Comparison of ENCODE assay signal across 24 mouse cellular contexts in genomic region chr2:153575554-153575953, GRCm38 (mm10). TPM values are rescaled to one million over a fixed set of nuclear protein-coding genes. Genes with fewer than 3 reads are reported as not detected.
DNase-seq lines count a peak whose midpoint lies in the region; ATAC-seq and TF ChIP-seq lines count a peak whose summit lies in the region.
"Had no signal": no experiment of that assay in that cellular context is flagged by ENCODE, and none has a peak within 500 bp of the region (broad histone marks: within the 10 kb centered on the region; RNA-seq: fewer than 3 reads in every experiment).

No protein-coding gene starts in this region.

- no peaks in the 10 kb centered on the region for H3K27me3 ChIP-seq in heart, embryonic 11.5 days (ENCODE audit: control insufficient read depth, insufficient read depth, low read length)
- no peaks in the 10 kb centered on the region for H3K27me3 ChIP-seq in midbrain, embryonic 10.5 days (ENCODE audit: low read depth, poor library complexity, severe bottlenecking)
- no peaks in the 10 kb centered on the region for H3K27me3 ChIP-seq in midbrain, postnatal 0 days (ENCODE audit: insufficient read depth, low read length)
- no peaks in the 10 kb centered on the region for H3K27me3 ChIP-seq in liver, embryonic 13.5 days
- H3K27me3 ChIP-seq in embryonic facial prominence, embryonic 10.5 days (replicated peaks; ENCODE audit: low read depth, poor library complexity, severe bottlenecking) = no peaks in the 10 kb centered on the region
- H3K27me3 ChIP-seq: embryonic facial prominence, embryonic 15.5 days; intestine, embryonic 15.5 days; limb, embryonic 13.5 days; neural tube, embryonic 12.5 days had no signal

- 66% methylated on average over 6 of the region's 6 CpGs for whole genome bisulfite sequencing in heart, embryonic 11.5 days (ENCODE audit: insufficient replicate concordance)
- WGBS in midbrain, embryonic 10.5 days = 60% methylated on average over 6 of the region's 6 CpGs
- 35% methylated on average over 6 of the region's 6 CpGs for WGBS in midbrain, postnatal 0 days
- WGBS in liver, embryonic 13.5 days (ENCODE audit: insufficient replicate concordance) = 53% methylated on average over 6 of the region's 6 CpGs
- WGBS in embryonic facial prominence, embryonic 10.5 days = 45% methylated on average over 6 of the region's 6 CpGs

- no peak for TF ChIP-seq CTCF in midbrain, postnatal 0 days (IDR thresholded peaks at IDR 0.05)

- ATAC-seq in heart, embryonic 11.5 days (replicated peaks; ENCODE audit: insufficient number of reproducible peaks, low FRiP score, low TSS enrichment) = no peak
- ATAC-seq in midbrain, postnatal 0 days (ENCODE audit: low FRiP score) = no peak
- 0 out of 2 replicates have a peak, but pooled peaks have one; percentile 7 for ATAC-seq in liver, embryonic 13.5 days (ENCODE audit: low read depth)
- no peak for ATAC-seq in megakaryocyte, adult 5-6 weeks (ENCODE audit: poor library complexity, severe bottlenecking)
- ATAC-seq: hindbrain, embryonic 16.5 days; intestine, embryonic 15.5 days had no signal

- H3K4me2 ChIP-seq in heart, embryonic 11.5 days = no peak overlapping the region
- no peak overlapping the region for H3K4me2 ChIP-seq in midbrain, postnatal 0 days (ENCODE audit: low read depth, low read length, poor library complexity, severe bottlenecking)
- H3K4me2 ChIP-seq in liver, embryonic 13.5 days = no peak overlapping the region
- H3K4me2 ChIP-seq: embryonic facial prominence, embryonic 15.5 days; intestine, embryonic 15.5 days; limb, embryonic 13.5 days; neural tube, embryonic 12.5 days had no signal

- no peak overlapping the region for H3K4me3 ChIP-seq in heart, embryonic 11.5 days (ENCODE audit: low read depth, low read length)
- no peak overlapping the region for H3K4me3 ChIP-seq in midbrain, embryonic 10.5 days
- no peak overlapping the region for H3K4me3 ChIP-seq in midbrain, postnatal 0 days (ENCODE audit: low read depth, low read length)
- H3K4me3 ChIP-seq in liver, embryonic 13.5 days (replicated peaks) = no peak overlapping the region
- H3K4me3 ChIP-seq in embryonic facial prominence, embryonic 10.5 days = no peak overlapping the region
- H3K4me3 ChIP-seq: embryonic facial prominence, embryonic 15.5 days; intestine, embryonic 15.5 days; layer of hippocampus, adult 2 months; limb, embryonic 13.5 days; neural tube, embryonic 12.5 days had no signal

- no peaks in the 10 kb centered on the region for H3K4me1 ChIP-seq in heart, embryonic 11.5 days (ENCODE audit: control insufficient read depth, insufficient read depth, low read length)
- H3K4me1 ChIP-seq in midbrain, embryonic 10.5 days = peaks cover 20% of the 10 kb centered on the region
- no peaks in the 10 kb centered on the region for H3K4me1 ChIP-seq in midbrain, postnatal 0 days (ENCODE audit: insufficient read depth, low read length)
- peaks cover 90% of the 10 kb centered on the region for H3K4me1 ChIP-seq in liver, embryonic 13.5 days (replicated peaks)
- peaks cover 20% of the 10 kb centered on the region for H3K4me1 ChIP-seq in embryonic facial prominence, embryonic 10.5 days
- H3K4me1 ChIP-seq: embryonic facial prominence, embryonic 15.5 days had no signal

- H3K9ac ChIP-seq in heart, embryonic 11.5 days (ENCODE audit: low read depth, low read length) = 0 out of 2 replicates have a peak overlapping the region, but pooled peaks have one; percentile 17
- H3K9ac ChIP-seq in midbrain, postnatal 0 days (replicated peaks; ENCODE audit: low read length, poor library complexity, severe bottlenecking) = no peak overlapping the region
- H3K9ac ChIP-seq in liver, embryonic 13.5 days = peak overlapping the region; percentile 40
- H3K9ac ChIP-seq: embryonic facial prominence, embryonic 15.5 days; intestine, embryonic 15.5 days; limb, embryonic 13.5 days; neural tube, embryonic 12.5 days had no signal

- H3K27ac ChIP-seq in heart, embryonic 11.5 days (ENCODE audit: low read depth, low read length) = no peak overlapping the region
- H3K27ac ChIP-seq in midbrain, embryonic 10.5 days (replicated peaks) = peak overlapping the region; percentile 43
- H3K27ac ChIP-seq in midbrain, postnatal 0 days (ENCODE audit: low read depth, low read length) = no peak overlapping the region
- H3K27ac ChIP-seq in liver, embryonic 13.5 days = peak overlapping the region; percentile 83
- no peak overlapping the region; the same call in 1 of the 2 replicates for H3K27ac ChIP-seq in embryonic facial prominence, embryonic 10.5 days (replicated peaks)
- H3K27ac ChIP-seq: embryonic facial prominence, embryonic 15.5 days; intestine, embryonic 15.5 days; layer of hippocampus, adult 2 months; limb, embryonic 13.5 days; neural tube, embryonic 12.5 days; stomach, postnatal 0 days had no signal

- no peaks in the 10 kb centered on the region for H3K36me3 ChIP-seq in heart, embryonic 11.5 days (ENCODE audit: control insufficient read depth, insufficient read depth, low read length)
- no peaks in the 10 kb centered on the region for H3K36me3 ChIP-seq in midbrain, embryonic 10.5 days
- no peaks in the 10 kb centered on the region for H3K36me3 ChIP-seq in midbrain, postnatal 0 days (ENCODE audit: insufficient read depth, low read length)
- H3K36me3 ChIP-seq in liver, embryonic 13.5 days = no peaks in the 10 kb centered on the region
- no peaks in the 10 kb centered on the region for H3K36me3 ChIP-seq in embryonic facial prominence, embryonic 10.5 days (replicated peaks)
- H3K36me3 ChIP-seq: embryonic facial prominence, embryonic 15.5 days; intestine, embryonic 15.5 days; limb, embryonic 13.5 days; neural tube, embryonic 12.5 days had no signal

- no peaks in the 10 kb centered on the region for H3K9me3 ChIP-seq in heart, embryonic 11.5 days (replicated peaks; ENCODE audit: control insufficient read depth, low read length)
- H3K9me3 ChIP-seq in midbrain, embryonic 10.5 days (replicated peaks) = no peaks in the 10 kb centered on the region
- H3K9me3 ChIP-seq in midbrain, postnatal 0 days (ENCODE audit: low read length) = no peaks in the 10 kb centered on the region
- H3K9me3 ChIP-seq in liver, embryonic 13.5 days (replicated peaks) = no peaks in the 10 kb centered on the region
- no peaks in the 10 kb centered on the region for H3K9me3 ChIP-seq in embryonic facial prominence, embryonic 10.5 days
- H3K9me3 ChIP-seq: embryonic facial prominence, embryonic 15.5 days; intestine, embryonic 15.5 days; limb, embryonic 13.5 days; neural tube, embryonic 12.5 days had no signal

- no peak for DNase-seq in heart, adult 8-10 months (ENCODE audit: low spot score)
- DNase-seq in midbrain, embryonic 10.5 days (ENCODE audit: low spot score) = no peak
- no peak for DNase-seq in midbrain, postnatal 0 days (ENCODE audit: low spot score)
- no peak for DNase-seq in liver, embryonic 13.5 days
- DNase-seq in embryonic facial prominence, embryonic 10.5 days (ENCODE audit: low spot score) = no peak
- DNase-seq: adrenal gland, postnatal 25 days; cerebellum, adult 9-10 months; heart, postnatal 4 days; kidney, adult 8-10 months; kidney, postnatal 25 days; lung, adult 2 months; lung, postnatal 14 days; midbrain, embryonic 14.5 days; right cerebral cortex, postnatal 14 days; thymus, adult 2 months had no signal

RNA-seq across cellular contexts. Expression of gene Nol4l, which starts 45.8 kb away (rescaled TPM):
- 16.0 and 16.7 TPM in 2 replicates for polyA plus RNA-seq in heart, embryonic 11.5 days (2014; fragmentation: Nextera tagmentation; extraction: Ambion mirVana)
- total RNA-seq in heart, adult 8-10 months (2022) = 1 to 10 TPM; 2.2 to 3.6 (median 3.0) TPM
- polyA plus RNA-seq in midbrain, embryonic 10.5 days (2016; fragmentation: Nextera tagmentation; extraction: Ambion mirVana) = 12.8 and 16.8 TPM in 2 replicates
- total RNA-seq in midbrain, postnatal 0 days (2014; rRNA removed) = 73.1 and 97.7 TPM in 2 replicates
- 24.4 and 26.4 TPM in 2 replicates for polyA plus RNA-seq in midbrain, postnatal 0 days (2015; fragmentation: Nextera tagmentation; extraction: Ambion mirVana)
- polyA plus RNA-seq in liver, embryonic 13.5 days (2015; fragmentation: Nextera tagmentation; extraction: Ambion mirVana) = 5.3 and 5.4 TPM in 2 replicates
- polyA plus RNA-seq in embryonic facial prominence, embryonic 10.5 days (2016; fragmentation: Nextera tagmentation; extraction: Ambion mirVana) = 23.5 and 23.7 TPM in 2 replicates
- 1.2 and 2.1 TPM in 2 replicates for total RNA-seq in megakaryocyte, adult 5-6 weeks (2015)
- 0.20 and 0.62 TPM in 2 replicates for total RNA-seq in megakaryocyte, adult 5-6 weeks (2017)

RNA-seq across cellular contexts. Expression of gene Commd7, which starts 57.0 kb away (rescaled TPM):
- 53.6 and 61.3 TPM in 2 replicates for polyA plus RNA-seq in heart, embryonic 11.5 days (2014; fragmentation: Nextera tagmentation; extraction: Ambion mirVana)
- 10 to 100 TPM; 10.7 to 14.7 (median 12.9) TPM for total RNA-seq in heart, adult 8-10 months (2022)
- 69.7 and 70.5 TPM in 2 replicates for polyA plus RNA-seq in midbrain, embryonic 10.5 days (2016; fragmentation: Nextera tagmentation; extraction: Ambion mirVana)
- 24.7 and 27.9 TPM in 2 replicates for total RNA-seq in midbrain, postnatal 0 days (2014; rRNA removed)
- polyA plus RNA-seq in midbrain, postnatal 0 days (2015; fragmentation: Nextera tagmentation; extraction: Ambion mirVana) = 103 TPM in 2 replicates
- polyA plus RNA-seq in liver, embryonic 13.5 days (2015; fragmentation: Nextera tagmentation; extraction: Ambion mirVana) = 39.8 and 39.9 TPM in 2 replicates
- 72.2 and 74.3 TPM in 2 replicates for polyA plus RNA-seq in embryonic facial prominence, embryonic 10.5 days (2016; fragmentation: Nextera tagmentation; extraction: Ambion mirVana)
- total RNA-seq in megakaryocyte, adult 5-6 weeks (2015) = 41.6 and 47.2 TPM in 2 replicates
- 30.3 and 34.1 TPM in 2 replicates for total RNA-seq in megakaryocyte, adult 5-6 weeks (2017)

Comparison
In these comparisons a context has a peak if more than half of its experiments do, and no peak if none do; other contexts are left out.
1. H3K27ac ChIP-seq: peak in midbrain, embryonic 10.5 days (single experiment) and liver, embryonic 13.5 days (single experiment); none in heart, embryonic 11.5 days (single experiment), midbrain, postnatal 0 days (single experiment) and embryonic facial prominence, embryonic 10.5 days (single experiment).